Mouse (Mus musculus): ENCODE data around the gene Sorcs1.

Sorcs1 gene

GRCm38 (mm10) chr19:50422928-50423327 lies 255.5 kb downstream of the Sorcs1 start:
- DNase-seq (ENCODE audit: low spot score): peak; percentile 41

DNA sequence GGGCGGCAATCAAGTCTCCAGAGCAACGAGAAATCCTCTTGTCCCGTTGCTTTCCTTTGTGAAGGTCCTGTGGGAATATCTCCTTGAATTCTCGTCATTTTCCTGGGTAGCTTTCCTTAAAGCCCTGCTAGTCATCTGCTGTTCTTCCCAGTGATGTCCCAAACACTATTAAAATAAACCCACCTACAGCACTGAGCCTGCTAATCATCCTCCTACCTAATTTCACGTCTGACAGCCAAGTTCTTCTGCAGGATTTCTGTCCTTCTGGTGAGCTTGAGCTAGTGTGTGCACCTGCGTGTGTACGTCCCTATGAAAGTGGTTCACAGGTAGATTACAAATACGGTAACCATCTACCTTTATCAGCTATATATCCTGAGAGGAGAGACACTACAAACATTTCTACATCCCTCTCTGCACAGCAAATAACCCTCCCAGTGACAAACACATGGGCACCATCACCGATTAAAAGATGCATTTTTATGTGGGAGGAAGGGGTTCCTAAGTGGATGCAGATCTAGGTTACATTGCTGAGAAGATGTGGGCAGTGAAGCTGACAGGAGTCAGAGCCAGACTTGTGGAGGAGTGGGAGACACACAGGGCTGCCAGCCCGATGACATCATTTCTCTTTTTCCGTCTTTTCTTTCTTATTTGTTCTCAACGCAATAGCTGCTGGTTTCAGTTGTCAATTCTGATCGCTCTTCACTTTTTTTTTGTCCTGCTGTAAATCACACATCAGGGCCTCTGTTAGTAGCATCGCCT lies 259.3 kb downstream of the Sorcs1 start:
- no peak for DNase-seq (ENCODE audit: low spot score)

DNA sequence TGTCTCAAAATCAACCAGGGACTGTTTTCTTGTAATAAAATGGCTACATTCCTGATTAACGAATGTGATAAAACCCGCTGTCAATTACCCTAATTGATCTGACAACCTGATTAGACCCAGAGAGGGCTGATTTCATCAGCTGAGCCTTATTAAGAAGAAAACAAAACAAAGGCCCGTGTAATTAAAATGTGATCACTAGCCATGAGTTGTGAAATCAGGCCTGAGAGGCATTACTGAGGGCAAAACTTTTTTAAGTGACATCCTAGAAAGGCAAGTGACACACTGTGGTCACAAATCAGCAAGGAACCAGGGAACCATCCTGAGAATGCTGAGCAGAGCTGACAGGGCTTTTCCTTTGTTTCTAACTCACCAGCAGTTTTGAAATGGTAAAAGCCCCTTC lies 267.9 kb downstream of the Sorcs1 start:
- DNase-seq (ENCODE audit: low spot score): no peak

- DNase-seq (ENCODE audit: low spot score): no peak
Observed at GRCm38 (mm10) chr19:50398341-50398740, 280.1 kb downstream of the Sorcs1 start.

- DNase-seq (ENCODE audit: low spot score): peak; percentile 44
Observed at GRCm38 (mm10) chr19:50395731-50396130, 282.7 kb downstream of the Sorcs1 start.

DNA sequence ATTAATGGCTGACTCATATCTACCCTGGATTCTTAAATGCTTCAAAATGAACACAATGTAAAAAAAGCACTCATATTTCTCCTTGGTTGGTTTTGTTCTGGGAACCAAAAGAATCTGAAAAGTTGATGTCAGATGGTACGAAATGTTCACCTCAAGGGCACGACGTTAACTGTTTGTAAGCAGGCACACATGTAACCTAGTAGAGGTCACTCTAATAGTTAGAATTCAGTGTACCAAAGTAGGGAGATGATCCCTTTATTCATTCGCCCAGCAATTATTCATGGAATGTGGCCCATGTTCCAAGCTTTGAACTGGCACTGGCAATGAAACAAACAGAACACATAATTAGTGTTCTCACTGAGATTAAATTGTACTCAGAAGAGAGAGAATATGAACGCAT lies 284.3 kb downstream of the Sorcs1 start:
- no peak for DNase-seq (ENCODE audit: low spot score)

DNA sequence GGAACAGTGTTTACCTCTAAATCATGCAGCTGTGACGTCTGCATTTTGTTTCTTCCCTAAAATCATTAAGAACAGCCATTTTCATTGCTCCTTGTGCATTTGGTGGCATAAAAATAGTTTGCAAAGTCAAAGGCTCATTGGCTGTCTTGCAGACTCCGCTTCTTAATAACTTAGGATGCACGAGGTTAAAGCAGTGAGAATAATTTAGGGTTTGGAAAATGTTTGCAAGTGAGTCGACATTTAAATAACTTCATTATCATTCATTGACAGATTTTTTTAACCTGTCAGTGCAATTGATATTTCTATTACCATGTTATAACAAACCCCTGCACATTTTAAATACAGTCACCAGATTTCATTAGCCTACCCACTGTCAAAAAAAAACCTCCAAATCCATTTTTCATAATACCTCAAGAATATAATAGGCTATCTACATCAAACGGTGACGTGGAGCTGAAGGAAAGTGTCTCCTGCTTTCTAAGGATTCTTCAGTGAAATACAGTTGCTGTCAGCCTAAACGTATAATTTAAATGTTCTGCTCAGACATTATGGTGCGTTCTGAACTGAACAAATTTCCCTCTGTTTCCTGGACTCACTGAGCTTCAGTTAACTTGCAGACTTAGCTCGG lies 288.4 kb downstream of the Sorcs1 start:
- DNase-seq (ENCODE audit: low spot score): no peak

GRCm38 (mm10) chr19:50378901-50379300 lies 299.5 kb downstream of the Sorcs1 start:
- no peak for DNase-seq (ENCODE audit: low spot score)

DNA sequence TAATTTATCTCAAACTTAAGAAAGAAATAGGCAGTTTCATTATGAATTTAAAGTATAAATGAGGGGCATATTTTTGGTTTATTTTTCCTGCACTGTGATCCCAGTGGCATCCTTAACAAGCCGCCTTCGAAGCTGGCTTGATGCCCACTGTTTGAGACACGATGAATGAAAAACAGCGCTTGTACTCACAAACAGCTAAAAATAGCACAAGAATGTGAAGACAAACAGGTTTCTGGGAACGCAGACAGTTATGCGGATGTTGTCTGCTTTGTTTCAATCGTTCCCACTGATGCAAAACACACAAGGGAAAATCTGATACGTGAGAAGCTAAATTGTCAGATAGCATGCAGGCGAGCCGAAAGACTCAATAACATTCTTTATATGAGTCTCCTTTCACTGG lies 303.7 kb downstream of the Sorcs1 start:
- peak; percentile 52 for DNase-seq (ENCODE audit: low spot score)

DNA sequence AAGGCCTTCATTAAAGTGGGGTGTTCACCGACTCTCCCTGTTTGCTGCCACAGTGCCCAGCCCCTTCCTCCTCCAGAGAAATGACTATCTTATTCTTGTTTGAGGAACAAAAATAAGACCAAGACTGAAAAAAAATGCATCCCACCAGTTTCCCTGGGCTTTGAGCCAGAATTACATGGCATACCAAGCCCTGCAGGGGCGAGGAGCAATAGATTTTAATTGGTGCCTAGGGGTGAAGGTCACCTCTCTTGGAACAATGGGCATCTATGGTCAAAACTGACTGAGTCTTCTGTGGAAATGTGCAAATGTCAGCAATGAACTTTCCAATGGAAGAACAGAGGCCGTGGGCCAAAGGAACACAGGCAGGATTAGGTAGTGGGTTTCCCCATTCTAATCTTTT lies 312.0 kb downstream of the Sorcs1 start:
- DNase-seq (ENCODE audit: low spot score): no peak

- DNase-seq (ENCODE audit: low spot score): no peak
Observed at GRCm38 (mm10) chr19:50362655-50363500, 315.6 kb downstream of the Sorcs1 start.

DNA sequence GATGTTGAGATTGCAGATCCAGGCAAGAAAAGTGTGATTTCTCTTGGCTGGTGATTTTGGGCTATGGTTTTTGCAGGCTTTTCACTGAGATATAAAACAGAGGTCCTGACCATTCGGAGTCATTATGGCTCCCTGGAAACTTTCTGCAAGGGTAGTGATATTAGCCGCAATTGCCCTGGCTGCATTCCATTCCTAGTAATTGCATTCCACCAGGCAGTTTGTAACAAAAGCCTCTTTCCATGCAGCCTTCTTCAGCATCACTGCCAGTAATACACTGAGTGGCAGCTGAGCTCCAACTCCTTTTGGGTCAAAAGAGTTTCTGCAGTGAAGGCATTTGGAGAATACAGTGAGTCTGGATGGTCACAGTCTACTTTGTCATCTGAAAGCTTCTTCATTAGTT lies 319.9 kb downstream of the Sorcs1 start:
- no peak for DNase-seq (ENCODE audit: low spot score)

DNA sequence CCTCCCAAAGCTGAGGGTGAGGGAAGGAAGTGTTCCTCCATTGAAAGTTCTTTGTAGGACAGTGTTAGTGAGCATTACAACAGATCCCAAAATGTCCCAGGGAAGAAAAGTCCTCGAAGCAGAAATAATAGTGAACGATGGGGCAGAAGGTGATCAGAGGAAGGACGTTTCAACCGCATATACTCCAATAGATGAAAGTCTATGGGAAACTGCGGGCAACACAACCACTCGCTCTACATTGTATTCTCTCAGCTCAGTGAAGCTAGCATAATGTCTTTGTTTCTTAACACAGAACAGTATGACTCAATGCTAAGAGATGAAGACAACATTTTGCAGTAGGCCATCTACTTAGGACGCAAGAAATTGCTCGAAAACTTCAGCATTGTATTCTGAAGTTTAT lies 339.2 kb downstream of the Sorcs1 start:
- no peak for DNase-seq (ENCODE audit: low spot score)

- no peak for DNase-seq (ENCODE audit: low spot score)
Observed at GRCm38 (mm10) chr19:50336751-50337150, 341.7 kb downstream of the Sorcs1 start.

DNA sequence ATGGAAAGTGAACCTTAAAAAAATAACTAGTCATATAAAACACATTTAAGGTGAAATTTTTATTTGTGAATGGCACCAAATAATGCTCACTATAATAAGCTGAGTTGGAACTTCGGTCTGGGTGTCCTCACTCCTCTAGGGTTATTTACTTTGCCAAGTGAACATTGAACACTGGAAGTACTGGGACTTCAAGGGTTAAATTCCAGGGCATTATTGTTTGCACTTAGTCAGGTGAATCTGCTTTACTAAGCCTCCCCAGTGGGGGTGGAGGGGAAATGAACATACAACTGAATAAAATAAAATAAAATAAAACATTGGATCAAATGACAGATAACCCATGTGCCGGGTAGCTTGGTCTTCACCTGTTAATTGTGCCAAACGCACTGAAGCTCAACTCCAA lies 347.3 kb downstream of the Sorcs1 start:
- no peak for DNase-seq (ENCODE audit: low spot score)

DNA sequence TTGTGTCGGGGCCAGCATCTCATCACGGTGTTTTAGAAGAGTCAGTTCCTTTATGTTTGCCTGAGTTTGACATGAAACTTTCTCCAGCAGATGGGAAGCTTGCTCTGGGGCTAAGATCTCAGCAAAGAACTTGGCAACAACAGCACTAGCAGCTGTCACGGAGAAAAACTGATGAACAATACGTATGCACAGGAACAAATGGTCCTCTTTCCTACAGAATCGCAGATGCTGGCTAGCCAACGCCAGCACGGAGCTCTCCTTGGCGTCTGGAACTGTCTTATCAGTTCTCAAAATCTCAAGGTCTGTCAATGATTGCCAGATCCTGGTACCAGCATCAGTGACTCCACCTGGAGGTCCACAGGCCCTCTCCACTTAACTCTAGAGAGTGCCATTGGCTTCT lies 350.6 kb downstream of the Sorcs1 start:
- DNase-seq (ENCODE audit: low spot score): no peak

DNA sequence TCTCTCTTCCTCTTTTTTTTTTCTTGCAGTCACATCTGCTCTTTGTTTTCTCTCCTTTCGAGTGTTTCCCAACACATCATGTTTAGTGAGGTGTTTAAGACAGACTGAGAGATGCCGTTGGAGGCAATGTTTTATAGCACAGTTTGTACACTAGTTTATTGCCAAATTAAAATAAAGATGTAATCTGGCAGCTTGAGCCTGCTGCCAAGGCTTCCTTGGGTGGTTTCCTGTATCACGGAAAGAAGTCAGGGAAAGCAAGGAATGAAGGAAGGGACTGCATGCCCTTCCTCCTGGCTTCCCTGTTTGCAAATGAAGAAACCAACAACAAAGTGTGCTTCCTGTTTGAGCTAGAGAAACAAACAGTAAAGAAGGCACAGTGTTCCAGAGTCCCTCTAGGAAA lies 352.3 kb downstream of the Sorcs1 start:
- DNase-seq (ENCODE audit: low spot score): no peak

DNA sequence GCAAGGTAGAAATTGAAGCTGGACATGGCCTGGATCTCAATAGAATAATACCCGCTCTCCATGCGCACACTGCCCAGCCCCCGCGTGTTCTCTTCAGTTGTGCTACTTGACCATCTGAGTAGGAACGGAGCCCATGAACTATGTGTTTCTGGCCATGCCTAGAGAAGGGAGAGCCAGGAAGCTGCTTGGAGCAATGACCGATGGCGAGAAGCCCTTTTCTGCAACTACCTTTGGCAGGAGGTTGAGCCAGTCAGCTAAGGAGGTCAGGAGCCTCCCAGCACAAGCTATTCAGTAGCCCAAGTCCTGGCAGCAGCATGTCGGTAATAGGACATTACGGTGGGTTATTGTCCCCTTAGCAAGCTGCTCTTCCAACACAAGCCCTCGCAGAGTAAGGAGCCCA lies 352.8 kb downstream of the Sorcs1 start:
- DNase-seq (ENCODE audit: low spot score): no peak

- DNase-seq (ENCODE audit: low spot score): no peak
Observed at GRCm38 (mm10) chr19:50307046-50307445, 371.4 kb downstream of the Sorcs1 start.

GRCm38 (mm10) chr19:50294205-50294604 lies 384.2 kb downstream of the Sorcs1 start:
- DNase-seq (ENCODE audit: low spot score): no peak

DNA sequence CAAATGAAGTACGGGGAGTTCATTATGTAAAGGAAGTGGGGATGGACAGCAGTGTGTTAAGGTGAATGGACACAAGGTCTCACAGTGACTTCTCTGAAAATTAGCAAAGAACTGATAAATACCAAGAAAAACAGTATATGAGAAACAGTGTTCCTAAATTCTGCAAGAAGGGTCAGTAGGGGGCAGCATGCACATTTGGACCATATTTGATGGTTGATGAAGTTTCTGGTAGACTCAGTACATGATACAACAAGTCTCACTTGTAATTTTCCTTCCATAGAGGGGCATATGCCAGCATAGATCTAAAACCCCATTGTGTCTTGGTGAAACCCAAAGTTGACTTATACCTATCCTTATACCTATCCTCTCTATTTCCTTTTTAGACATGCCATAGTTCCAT lies 414.0 kb downstream of the Sorcs1 start:
- DNase-seq (ENCODE audit: low spot score): peak; percentile 45

GRCm38 (mm10) chr19:50258718-50259413 lies 419.6 kb downstream of the Sorcs1 start:
- DNase-seq (ENCODE audit: low spot score): peak; percentile 52
